Mouse (Mus musculus): ENCODE data around the gene Hbq1a. TPM values are rescaled to one million over a fixed set of nuclear protein-coding genes. Genes with fewer than 3 reads are reported as not detected.

Hbq1a gene
- polyA plus RNA-seq, 1 experiment from 2014 or later: 1.4 TPM

GRCm38 (mm10) chr11:32302824-32303419 is 3.1 kb downstream of the Hbq1a start:
- no peak for ATAC-seq (ENCODE audit: low FRiP score, low TSS enrichment)
- H3K4me1 ChIP-seq (ENCODE audit: control insufficient read depth, insufficient read depth, low read length): no peaks in the 10 kb centered on the region
- H3K36me3 ChIP-seq (ENCODE audit: control insufficient read depth, insufficient read depth, low read length): no peaks in the 10 kb centered on the region
- 58% methylated on average over 2 of the region's 2 CpGs for WGBS
- no peak overlapping the region for H3K4me3 ChIP-seq (replicated peaks; ENCODE audit: low read depth, low read length)
- no peaks in the 10 kb centered on the region for H3K27me3 ChIP-seq (ENCODE audit: control insufficient read depth, insufficient read depth, low read length)
- DNase-seq: peak; percentile 29
- H3K27ac ChIP-seq (replicated peaks; ENCODE audit: low read depth, low read length): no peak overlapping the region
- no peaks in the 10 kb centered on the region for H3K9me3 ChIP-seq (ENCODE audit: control insufficient read depth, low read length)
- H3K4me2 ChIP-seq (ENCODE audit: low read length): no peak overlapping the region
- no peak overlapping the region for H3K9ac ChIP-seq (replicated peaks; ENCODE audit: low read length)

DNA sequence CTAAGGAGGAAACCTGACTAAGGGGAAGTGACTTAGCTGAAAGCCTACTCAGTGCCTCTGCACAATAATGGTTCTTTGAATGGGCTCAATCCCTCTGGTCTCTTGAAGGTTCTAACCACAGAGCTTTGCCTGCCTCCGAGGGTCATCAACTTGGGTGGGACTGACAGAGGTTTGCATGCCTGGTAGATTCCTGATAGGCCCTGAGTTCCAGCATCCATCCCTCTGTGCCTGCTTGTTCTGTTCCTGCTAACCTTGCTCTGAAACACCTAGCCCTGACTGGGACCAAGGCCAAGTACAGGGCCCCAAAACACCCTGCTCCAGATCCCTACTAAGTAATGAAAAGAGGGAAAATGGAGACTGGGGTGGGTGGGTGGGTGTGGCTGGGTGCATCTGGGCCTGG is 3.6 kb downstream of the Hbq1a start:
- no peak for ATAC-seq (ENCODE audit: low FRiP score, low TSS enrichment)
- Histone ChIP-seq H3K4me2 (ENCODE audit: low read length) (no peak overlapping the region), H3K9me3 (ENCODE audit: control insufficient read depth, low read length) (no peaks in the 10 kb centered on the region), H3K27me3 (ENCODE audit: control insufficient read depth, insufficient read depth, low read length) (no peaks in the 10 kb centered on the region), H3K4me3 (replicated peaks; ENCODE audit: low read depth, low read length) (no peak overlapping the region), H3K9ac (replicated peaks; ENCODE audit: low read length) (no peak overlapping the region), H3K4me1 (ENCODE audit: control insufficient read depth, insufficient read depth, low read length) (no peaks in the 10 kb centered on the region), H3K27ac (replicated peaks; ENCODE audit: low read depth, low read length) (no peak overlapping the region), H3K36me3 (ENCODE audit: control insufficient read depth, insufficient read depth, low read length) (no peaks in the 10 kb centered on the region)
- no peak for DNase-seq
- WGBS: 78% methylated on average over 1 of the region's 1 CpGs

DNA sequence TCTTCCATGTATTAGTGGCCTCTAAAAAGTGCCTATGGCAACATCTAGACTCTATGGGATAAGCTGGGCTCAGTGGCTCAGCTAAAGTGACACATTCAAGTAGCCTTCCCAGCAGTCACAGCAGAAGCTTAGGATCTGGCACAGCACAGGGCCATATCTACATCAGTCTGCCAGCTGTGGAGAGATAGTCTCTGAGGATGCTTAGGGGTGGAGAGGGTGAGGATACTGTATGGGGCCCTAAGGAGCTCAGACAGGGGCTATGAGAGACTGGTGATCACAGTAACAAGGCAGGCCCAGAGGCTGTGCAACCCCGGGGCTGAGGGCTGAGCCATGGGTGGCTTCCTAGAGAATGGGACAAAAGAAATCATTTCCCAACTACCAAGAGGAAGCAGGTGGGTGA is 7.1 kb downstream of the Hbq1a start:
- ATAC-seq (ENCODE audit: low FRiP score, low TSS enrichment): no peak
- H3K9me3 ChIP-seq (ENCODE audit: control insufficient read depth, low read length): no peaks in the 10 kb centered on the region
- H3K36me3 ChIP-seq (ENCODE audit: control insufficient read depth, insufficient read depth, low read length): no peaks in the 10 kb centered on the region
- no peak for DNase-seq
- H3K27me3 ChIP-seq (ENCODE audit: control insufficient read depth, insufficient read depth, low read length): no peaks in the 10 kb centered on the region
- H3K27ac ChIP-seq (replicated peaks; ENCODE audit: low read depth, low read length): no peak overlapping the region
- no peak overlapping the region for H3K4me2 ChIP-seq (ENCODE audit: low read length)
- WGBS: 81% methylated on average over 1 of the region's 1 CpGs
- H3K4me1 ChIP-seq (ENCODE audit: control insufficient read depth, insufficient read depth, low read length): no peaks in the 10 kb centered on the region
- no peak overlapping the region for H3K4me3 ChIP-seq (replicated peaks; ENCODE audit: low read depth, low read length)
- H3K9ac ChIP-seq (replicated peaks; ENCODE audit: low read length): no peak overlapping the region

DNA sequence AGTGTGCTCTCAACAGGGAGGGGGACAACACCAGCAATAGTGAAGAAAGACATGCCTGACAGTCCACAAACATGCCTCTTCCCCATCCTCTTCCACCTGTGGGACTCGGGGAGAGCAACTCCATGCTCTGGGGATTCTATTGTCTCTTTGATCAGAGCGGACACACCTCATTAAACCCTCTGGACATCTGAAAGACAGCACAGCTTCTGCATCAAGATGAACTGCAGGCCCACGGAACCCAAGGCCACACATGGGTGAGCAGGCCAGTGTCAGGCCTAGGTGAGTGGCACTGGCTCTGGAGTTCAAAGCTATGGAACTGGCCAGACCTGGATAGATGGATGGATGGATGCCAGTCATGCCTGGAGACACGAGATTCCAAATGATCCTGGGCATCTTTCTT is 9.6 kb downstream of the Hbq1a start:
- Histone ChIP-seq H3K4me2 (ENCODE audit: low read length) (no peak overlapping the region), H3K36me3 (ENCODE audit: control insufficient read depth, insufficient read depth, low read length) (no peaks in the 10 kb centered on the region), H3K4me3 (replicated peaks; ENCODE audit: low read depth, low read length) (no peak overlapping the region), H3K9me3 (ENCODE audit: control insufficient read depth, low read length) (no peaks in the 10 kb centered on the region), H3K4me1 (ENCODE audit: control insufficient read depth, insufficient read depth, low read length) (no peaks in the 10 kb centered on the region), H3K27ac (replicated peaks; ENCODE audit: low read depth, low read length) (no peak overlapping the region), H3K27me3 (ENCODE audit: control insufficient read depth, insufficient read depth, low read length) (no peaks in the 10 kb centered on the region), H3K9ac (replicated peaks; ENCODE audit: low read length) (no peak overlapping the region)
- ATAC-seq (ENCODE audit: low FRiP score, low TSS enrichment) (no peak), DNase-seq (no peak)
- 14% methylated on average over 4 of the region's 4 CpGs for WGBS

DNA sequence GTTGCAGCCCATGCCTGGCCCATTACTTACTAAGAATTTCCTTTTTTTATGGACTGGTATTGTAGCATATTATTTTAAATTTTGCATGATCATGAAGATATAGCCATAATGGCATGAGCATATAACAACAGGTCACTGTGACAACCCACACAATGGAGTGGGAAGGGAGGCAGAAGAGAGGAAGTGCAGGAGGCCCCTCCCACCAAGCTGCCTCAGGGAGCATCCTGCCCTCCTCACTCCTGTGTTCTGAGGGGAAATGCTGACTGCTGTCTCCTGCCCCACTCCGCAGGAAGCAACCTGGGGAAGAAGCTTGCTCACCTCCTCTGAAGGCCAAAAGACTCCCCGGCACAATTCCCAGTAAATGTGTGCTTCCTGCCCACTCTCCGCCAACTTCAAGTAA is 10.1 kb downstream of the Hbq1a start:
- WGBS: 84% methylated on average over 3 of the region's 3 CpGs
- ATAC-seq (ENCODE audit: low FRiP score, low TSS enrichment): no peak
- H3K4me1 ChIP-seq (ENCODE audit: control insufficient read depth, insufficient read depth, low read length): no peaks in the 10 kb centered on the region

DNA sequence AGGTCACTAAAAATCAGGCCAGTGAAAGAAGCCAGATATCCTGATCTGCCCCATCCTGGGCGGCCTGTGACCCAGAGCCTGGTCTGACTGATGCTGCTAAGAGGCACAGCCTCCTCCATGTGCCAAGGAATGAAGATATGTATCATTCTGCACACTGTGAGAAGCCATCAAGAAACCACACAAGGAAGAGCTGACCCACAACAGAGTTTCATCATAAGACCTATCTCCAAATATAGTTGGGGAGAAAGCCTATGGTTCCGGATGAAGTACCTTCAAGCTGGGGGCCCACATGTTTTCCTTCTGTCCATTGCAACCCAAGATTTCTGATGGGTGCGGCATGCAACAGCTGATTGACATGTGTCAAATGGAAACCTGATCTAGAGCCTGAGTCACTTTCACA is 16.1 kb downstream of the Hbq1a start:
- Histone ChIP-seq H3K36me3 (ENCODE audit: control insufficient read depth, insufficient read depth, low read length) (no peaks in the 10 kb centered on the region), H3K27me3 (ENCODE audit: control insufficient read depth, insufficient read depth, low read length) (no peaks in the 10 kb centered on the region), H3K4me1 (ENCODE audit: control insufficient read depth, insufficient read depth, low read length) (no peaks in the 10 kb centered on the region), H3K4me2 (ENCODE audit: low read length) (no peak overlapping the region), H3K4me3 (replicated peaks; ENCODE audit: low read depth, low read length) (no peak overlapping the region), H3K27ac (replicated peaks; ENCODE audit: low read depth, low read length) (no peak overlapping the region), H3K9ac (replicated peaks; ENCODE audit: low read length) (no peak overlapping the region), H3K9me3 (ENCODE audit: control insufficient read depth, low read length) (no peaks in the 10 kb centered on the region)
- 92% methylated on average over 3 of the region's 3 CpGs for WGBS
- ATAC-seq (ENCODE audit: low FRiP score, low TSS enrichment) (no peak), DNase-seq (no peak)

More for the DNA sequence above, 10.1 kb downstream of the Hbq1a start:
- DNase-seq: no peak
- H3K36me3 ChIP-seq (ENCODE audit: control insufficient read depth, insufficient read depth, low read length): no peaks in the 10 kb centered on the region
- H3K9ac ChIP-seq (replicated peaks; ENCODE audit: low read length): no peak overlapping the region
- no peak overlapping the region for H3K4me2 ChIP-seq (ENCODE audit: low read length)
- H3K9me3 ChIP-seq (ENCODE audit: control insufficient read depth, low read length): no peaks in the 10 kb centered on the region
- H3K4me3 ChIP-seq (replicated peaks; ENCODE audit: low read depth, low read length): no peak overlapping the region
- no peak overlapping the region for H3K27ac ChIP-seq (replicated peaks; ENCODE audit: low read depth, low read length)
- no peaks in the 10 kb centered on the region for H3K27me3 ChIP-seq (ENCODE audit: control insufficient read depth, insufficient read depth, low read length)

DNA sequence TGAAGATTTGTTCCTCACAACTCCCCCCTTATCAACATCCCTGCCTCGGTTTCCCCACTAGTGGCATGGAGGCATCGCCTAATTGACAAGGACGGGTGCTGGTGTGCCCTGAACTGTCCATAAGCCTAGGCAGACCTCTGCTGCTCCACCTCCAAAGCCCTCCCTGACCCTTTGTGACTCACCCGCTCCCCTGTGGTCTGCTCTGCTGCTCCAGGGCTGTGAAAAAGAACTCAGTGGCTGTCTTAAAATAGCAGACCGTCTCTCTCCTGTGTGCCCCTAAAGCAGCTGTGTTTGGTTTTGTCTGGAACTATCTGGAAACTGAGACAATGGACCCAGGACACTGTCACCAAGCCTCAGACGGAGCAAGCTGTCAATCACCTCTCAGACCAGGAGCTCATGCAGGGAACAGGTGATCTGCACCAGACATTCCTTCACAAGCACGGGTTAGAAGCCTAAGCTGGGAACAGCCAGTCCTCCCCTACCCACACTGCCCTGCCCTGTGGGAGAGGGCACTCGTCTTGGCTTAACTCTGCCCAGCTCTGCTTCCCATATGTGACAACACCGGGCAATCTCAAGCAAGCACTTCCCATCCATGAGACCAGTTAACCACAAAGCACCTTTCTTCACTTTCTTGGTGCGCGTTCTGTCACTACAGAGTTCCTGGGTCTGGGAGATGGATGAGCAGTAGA is 20.8 kb downstream of the Hbq1a start:
- Histone ChIP-seq H3K4me2 (ENCODE audit: low read length) (no peak overlapping the region), H3K9ac (replicated peaks; ENCODE audit: low read length) (no peak overlapping the region), H3K4me3 (replicated peaks; ENCODE audit: low read depth, low read length) (no peak overlapping the region), H3K36me3 (ENCODE audit: control insufficient read depth, insufficient read depth, low read length) (no peaks in the 10 kb centered on the region), H3K27me3 (ENCODE audit: control insufficient read depth, insufficient read depth, low read length) (no peaks in the 10 kb centered on the region), H3K27ac (replicated peaks; ENCODE audit: low read depth, low read length) (no peak overlapping the region), H3K9me3 (ENCODE audit: control insufficient read depth, low read length) (no peaks in the 10 kb centered on the region), H3K4me1 (ENCODE audit: control insufficient read depth, insufficient read depth, low read length) (no peaks in the 10 kb centered on the region)
- WGBS: 61% methylated on average over 11 of the region's 11 CpGs
- ATAC-seq (ENCODE audit: low FRiP score, low TSS enrichment) (no peak), DNase-seq (no peak)

- ATAC-seq (ENCODE audit: low FRiP score, low TSS enrichment) (no peak), DNase-seq (peak; percentile 61)
- Histone ChIP-seq H3K27ac (replicated peaks; ENCODE audit: low read depth, low read length) (no peak overlapping the region), H3K36me3 (ENCODE audit: control insufficient read depth, insufficient read depth, low read length) (no peaks in the 10 kb centered on the region), H3K27me3 (ENCODE audit: control insufficient read depth, insufficient read depth, low read length) (no peaks in the 10 kb centered on the region), H3K4me3 (replicated peaks; ENCODE audit: low read depth, low read length) (no peak overlapping the region), H3K4me1 (ENCODE audit: control insufficient read depth, insufficient read depth, low read length) (no peaks in the 10 kb centered on the region), H3K9me3 (ENCODE audit: control insufficient read depth, low read length) (no peaks in the 10 kb centered on the region), H3K9ac (replicated peaks; ENCODE audit: low read length) (no peak overlapping the region), H3K4me2 (ENCODE audit: low read length) (no peak overlapping the region)
- WGBS: 37% methylated on average over 8 of the region's 8 CpGs
Measured at GRCm38 (mm10) chr11:32321196-32321565, 21.3 kb downstream of the Hbq1a start.

- no peak overlapping the region for H3K9ac ChIP-seq (replicated peaks; ENCODE audit: low read length)
- ATAC-seq (ENCODE audit: low FRiP score, low TSS enrichment): peak; percentile 75; the same call in 1 of the 2 replicates
- WGBS: 14% methylated on average over 15 of the region's 15 CpGs
- 0 out of 2 replicates have a peak overlapping the region, but pooled peaks have one; percentile 18 for H3K4me2 ChIP-seq (ENCODE audit: low read length)
- H3K4me1 ChIP-seq (ENCODE audit: control insufficient read depth, insufficient read depth, low read length): no peaks in the 10 kb centered on the region
- H3K36me3 ChIP-seq (ENCODE audit: control insufficient read depth, insufficient read depth, low read length): no peaks in the 10 kb centered on the region
- H3K27me3 ChIP-seq (ENCODE audit: control insufficient read depth, insufficient read depth, low read length): no peaks in the 10 kb centered on the region
- no peak overlapping the region for H3K4me3 ChIP-seq (replicated peaks; ENCODE audit: low read depth, low read length)
- no peaks in the 10 kb centered on the region for H3K9me3 ChIP-seq (ENCODE audit: control insufficient read depth, low read length)
- DNase-seq: peak; percentile 93
- H3K27ac ChIP-seq (replicated peaks; ENCODE audit: low read depth, low read length): no peak overlapping the region
Measured at GRCm38 (mm10) chr11:32324609-32325008, 24.7 kb downstream of the Hbq1a start.
